Mouse (Mus musculus): ENCODE data around the gene Mrps2. TPM values are rescaled to one million over a fixed set of nuclear protein-coding genes. Genes with fewer than 3 reads are reported as not detected.
A peak's percentile ranks its signal among the peaks of the same experiment; 100 is the strongest.
"Not testable (repeated sequence)": the region's sequence is repeated elsewhere in the genome, so short reads cannot be mapped to it uniquely, and the experiment has no call there.

Gene Mrps2
- polyA plus RNA-seq, 1 experiment from 2014 or later: 54.1 TPM

- no peaks in the 10 kb centered on the region for H3K9me3 ChIP-seq (replicated peaks; ENCODE audit: low read length)
- 0 out of 2 replicates have a peak overlapping the region, but pooled peaks have one; percentile 16 for H3K4me3 ChIP-seq (replicated peaks; ENCODE audit: low read depth, low read length)
- H3K4me1 ChIP-seq (replicated peaks; ENCODE audit: insufficient read depth, low read length): no peaks in the 10 kb centered on the region
- ATAC-seq (replicated peaks; ENCODE audit: low FRiP score, low read depth) (no peak), DNase-seq (ENCODE audit: low spot score) (no peak)
- no peaks in the 10 kb centered on the region for H3K27me3 ChIP-seq (ENCODE audit: insufficient read depth, low read length)
- H3K27ac ChIP-seq: no peak overlapping the region
- H3K9ac ChIP-seq (ENCODE audit: low read depth, low read length): no peak overlapping the region
- no peaks in the 10 kb centered on the region for H3K36me3 ChIP-seq (ENCODE audit: insufficient read depth, low read length)
- peak overlapping the region; percentile 48 for H3K4me2 ChIP-seq (ENCODE audit: low read length)
- no peak for TF ChIP-seq CTCF (IDR thresholded peaks at IDR 0.05; ENCODE audit: low read depth)
- WGBS: 77% methylated on average over 5 of the region's 5 CpGs
Observed at GRCm38 (mm10) chr2:28497561-28497960, 29.7 kb downstream of the Mrps2 start.

- ATAC-seq (replicated peaks; ENCODE audit: low FRiP score, low read depth) (no peak), DNase-seq (ENCODE audit: low spot score) (no peak)
- no peak overlapping the region for H3K9ac ChIP-seq (ENCODE audit: low read depth, low read length)
- H3K4me2 ChIP-seq (ENCODE audit: low read length): 0 out of 2 replicates have a peak overlapping the region, but pooled peaks have one; percentile 48
- no peak for TF ChIP-seq CTCF (IDR thresholded peaks at IDR 0.05; ENCODE audit: low read depth)
- H3K9me3 ChIP-seq (replicated peaks; ENCODE audit: low read length): no peaks in the 10 kb centered on the region
- no peaks in the 10 kb centered on the region for H3K4me1 ChIP-seq (replicated peaks; ENCODE audit: insufficient read depth, low read length)
- no peak overlapping the region for H3K27ac ChIP-seq
- H3K36me3 ChIP-seq (ENCODE audit: insufficient read depth, low read length): no peaks in the 10 kb centered on the region
- H3K27me3 ChIP-seq (ENCODE audit: insufficient read depth, low read length): no peaks in the 10 kb centered on the region
- H3K4me3 ChIP-seq (replicated peaks; ENCODE audit: low read depth, low read length): no peak overlapping the region
- 59% methylated on average over 4 of the region's 4 CpGs for WGBS
Observed at GRCm38 (mm10) chr2:28498431-28498830, 30.6 kb downstream of the Mrps2 start.

GRCm38 (mm10) chr2:28502987-28503386, 35.1 kb downstream of the Mrps2 start:
- no peak for ATAC-seq (replicated peaks; ENCODE audit: low FRiP score, low read depth)
- Histone ChIP-seq H3K9me3 (replicated peaks; ENCODE audit: low read length) (no peaks in the 10 kb centered on the region), H3K4me1 (replicated peaks; ENCODE audit: insufficient read depth, low read length) (no peaks in the 10 kb centered on the region), H3K9ac (ENCODE audit: low read depth, low read length) (no peak overlapping the region), H3K36me3 (ENCODE audit: insufficient read depth, low read length) (no peaks in the 10 kb centered on the region), H3K27ac (no peak overlapping the region), H3K27me3 (ENCODE audit: insufficient read depth, low read length) (no peaks in the 10 kb centered on the region), H3K4me3 (replicated peaks; ENCODE audit: low read depth, low read length) (no peak overlapping the region), H3K4me2 (ENCODE audit: low read length) (no peak overlapping the region)
- TF ChIP-seq CTCF (IDR thresholded peaks at IDR 0.05; ENCODE audit: low read depth): no peak
- 82% methylated on average over 10 of the region's 10 CpGs for WGBS
- DNase-seq (ENCODE audit: low spot score): no peak

GRCm38 (mm10) chr2:28504676-28505075, 36.8 kb downstream of the Mrps2 start:
- ATAC-seq (replicated peaks; ENCODE audit: low FRiP score, low read depth): no peak
- TF ChIP-seq CTCF (IDR thresholded peaks at IDR 0.05; ENCODE audit: low read depth): no peak

GRCm38 (mm10) chr2:28505795-28506194, 37.9 kb downstream of the Mrps2 start, which contains the start of gene Gm10134:
Gene Gm10134 (plus strand): TSS chr2:28506095.
- WGBS: 76% methylated on average over 3 of the region's 3 CpGs
- Histone ChIP-seq H3K4me2 (ENCODE audit: low read length) (no peak within 1 kb of the TSS), H3K4me1 (replicated peaks; ENCODE audit: insufficient read depth, low read length) (no peaks in the 10 kb centered on the region), H3K9me3 (replicated peaks; ENCODE audit: low read length) (no peaks in the 10 kb centered on the region), H3K9ac (ENCODE audit: low read depth, low read length) (no peak within 1 kb of the TSS), H3K4me3 (replicated peaks; ENCODE audit: low read depth, low read length) (no peak within 1 kb of the TSS), H3K27me3 (ENCODE audit: insufficient read depth, low read length) (no peaks in the 10 kb centered on the region), H3K36me3 (ENCODE audit: insufficient read depth, low read length) (no peaks in the 10 kb centered on the region), H3K27ac (no peak within 1 kb of the TSS)
- TF ChIP-seq CTCF (IDR thresholded peaks at IDR 0.05; ENCODE audit: low read depth): no peak
- no peak for ATAC-seq (replicated peaks; ENCODE audit: low FRiP score, low read depth)
- DNase-seq (ENCODE audit: low spot score): no peak

More at GRCm38 (mm10) chr2:28504676-28505075, 36.8 kb downstream of the Mrps2 start:
- WGBS: 92% methylated on average over 13 of the region's 13 CpGs
- Histone ChIP-seq H3K4me2 (ENCODE audit: low read length) (no peak overlapping the region), H3K4me3 (replicated peaks; ENCODE audit: low read depth, low read length) (no peak overlapping the region), H3K4me1 (replicated peaks; ENCODE audit: insufficient read depth, low read length) (no peaks in the 10 kb centered on the region), H3K36me3 (ENCODE audit: insufficient read depth, low read length) (no peaks in the 10 kb centered on the region), H3K9ac (ENCODE audit: low read depth, low read length) (no peak overlapping the region), H3K27ac (no peak overlapping the region), H3K9me3 (replicated peaks; ENCODE audit: low read length) (no peaks in the 10 kb centered on the region), H3K27me3 (ENCODE audit: insufficient read depth, low read length) (no peaks in the 10 kb centered on the region)
- DNase-seq (ENCODE audit: low spot score): no peak

GRCm38 (mm10) chr2:28506291-28506690, 38.4 kb downstream of the Mrps2 start:
- TF ChIP-seq CTCF (IDR thresholded peaks at IDR 0.05; ENCODE audit: low read depth): no peak
- no peak overlapping the region for H3K9ac ChIP-seq (ENCODE audit: low read depth, low read length)
- no peak for ATAC-seq (replicated peaks; ENCODE audit: low FRiP score, low read depth)
- H3K4me2 ChIP-seq (ENCODE audit: low read length): no peak overlapping the region
- no peaks in the 10 kb centered on the region for H3K9me3 ChIP-seq (replicated peaks; ENCODE audit: low read length)
- no peaks in the 10 kb centered on the region for H3K4me1 ChIP-seq (replicated peaks; ENCODE audit: insufficient read depth, low read length)
- H3K4me3 ChIP-seq (replicated peaks; ENCODE audit: low read depth, low read length): no peak overlapping the region
- H3K36me3 ChIP-seq (ENCODE audit: insufficient read depth, low read length): no peaks in the 10 kb centered on the region
- H3K27me3 ChIP-seq (ENCODE audit: insufficient read depth, low read length): no peaks in the 10 kb centered on the region
- no peak for DNase-seq (ENCODE audit: low spot score)
- 75% methylated on average over 6 of the region's 6 CpGs for WGBS
- no peak overlapping the region for H3K27ac ChIP-seq

- not testable (repeated sequence) for DNase-seq (ENCODE audit: low spot score); ATAC-seq (replicated peaks; ENCODE audit: low FRiP score, low read depth); H3K4me1 ChIP-seq (replicated peaks; ENCODE audit: insufficient read depth, low read length); H3K27me3 ChIP-seq (ENCODE audit: insufficient read depth, low read length); H3K4me2 ChIP-seq (ENCODE audit: low read length); H3K27ac ChIP-seq; H3K36me3 ChIP-seq (ENCODE audit: insufficient read depth, low read length); H3K9me3 ChIP-seq (replicated peaks; ENCODE audit: low read length); H3K9ac ChIP-seq (ENCODE audit: low read depth, low read length); H3K4me3 ChIP-seq (replicated peaks; ENCODE audit: low read depth, low read length)
- 48% methylated on average over 5 of the region's 5 CpGs for WGBS
- TF ChIP-seq CTCF (IDR thresholded peaks at IDR 0.05; ENCODE audit: low read depth): peak; percentile 53
Observed at GRCm38 (mm10) chr2:28511600-28511999, 43.7 kb downstream of the Mrps2 start.
